ENCODE assay signal across 8 mouse cellular contexts in genomic region chr5:30768598-30768997, GRCm38 (mm10). TPM values are rescaled to one million over a fixed set of nuclear protein-coding genes. Genes with fewer than 3 reads are reported as not detected.
DNase-seq lines count a peak whose midpoint lies in the region; TF ChIP-seq lines count a peak whose summit lies in the region.

No protein-coding gene starts in this region.

- TF ChIP-seq POLR2A in heart, adult 2 months (IDR thresholded peaks at IDR 0.05; ENCODE audit: insufficient read depth, low read depth, low read length): no peak

- peak; percentile 9 for DNase-seq in ES-CJ7 (ENCODE audit: low read depth, low spot score)
- DNase-seq in adrenal gland, postnatal 14 days: peak; percentile 87
- DNase-seq in heart, adult 2 months: peak; percentile 46 to 57
- DNase-seq in kidney, adult 18-20 months: peak; percentile 18
- DNase-seq in lung, postnatal 25 days (ENCODE audit: low spot score): peak; percentile 86
- no peak for DNase-seq in spleen, adult 12 weeks (ENCODE audit: low spot score)
- no peak for DNase-seq in layer of hippocampus, adult 9-11 months
- DNase-seq in layer of hippocampus, postnatal 25 days (ENCODE audit: extremely low spot score in 1 of 2, low spot score in 1 of 2): no peak

- H3K79me2 ChIP-seq in heart, adult 2 months (replicated peaks; ENCODE audit: control insufficient read depth, insufficient read depth, low read length): no peaks in the 10 kb centered on the region

- no peak overlapping the region for H3K27ac ChIP-seq in heart, adult 2 months

- 7% methylated on average over 9 of the region's 9 CpGs for WGBS in heart, adult 2 months

- no peak for TF ChIP-seq EP300 in heart, adult 2 months (IDR thresholded peaks at IDR 0.05; ENCODE audit: insufficient read depth, low read depth, low read length)

- no peak overlapping the region for H3K9ac ChIP-seq in heart, adult 2 months (ENCODE audit: low read depth, low read length)

- H3K27me3 ChIP-seq in heart, adult 2 months (ENCODE audit: control insufficient read depth, insufficient read depth, low read length): no peaks in the 10 kb centered on the region

- intact Hi-C loops in heart, adult 2 months (cut with DNase I): no loop called here

- no peak overlapping the region for H3K4me3 ChIP-seq in heart, adult 2 months

- TF ChIP-seq CTCF in heart, adult 2 months (IDR thresholded peaks at IDR 0.05): no peak

- H3K36me3 ChIP-seq in heart, adult 2 months (ENCODE audit: control insufficient read depth, insufficient read depth, low read length): no peaks in the 10 kb centered on the region

- peaks cover 4% of the 10 kb centered on the region for H3K4me1 ChIP-seq in heart, adult 2 months (ENCODE audit: control insufficient read depth, insufficient read depth, low read length)

RNA-seq across cellular contexts. Expression of gene Mapre3, which starts 45.8 kb away (rescaled TPM):
- 44.1 and 46.5 TPM in 2 replicates for total RNA-seq in adrenal gland, postnatal 14 days (2021)
- total RNA-seq in heart, adult 2 months (2021): 10 to 100 TPM; 36.5 to 38.2 TPM
- polyA plus RNA-seq in heart, adult 2 months (2012; rRNA removed): 49.1 and 52.8 TPM in 2 replicates
- 100 to 1,000 TPM; 230 to 250 TPM for total RNA-seq in layer of hippocampus, postnatal 25 days (2021)

RNA-seq across cellular contexts. Expression of gene Dpysl5, which starts 57.2 kb away (rescaled TPM):
- total RNA-seq in adrenal gland, postnatal 14 days (2021): 1.4 and 4.5 TPM in 2 replicates
- total RNA-seq in heart, adult 2 months (2021): 1 to 10 TPM in 1 of 2 experiments, under 1 TPM in 1; 0.61 to 1.3 TPM
- 0.82 and 1.1 TPM in 2 replicates for polyA plus RNA-seq in heart, adult 2 months (2012; rRNA removed)
- total RNA-seq in layer of hippocampus, postnatal 25 days (2021): 10 to 100 TPM; 40.5 to 46.6 TPM

Comparison
In these comparisons a context has a peak if more than half of its experiments do, and no peak if none do; other contexts are left out.
1. DNase-seq: peak in ES-CJ7 (single experiment), adrenal gland, postnatal 14 days (single experiment), heart, adult 2 months (2 of 2), kidney, adult 18-20 months (single experiment) and lung, postnatal 25 days (single experiment); none in spleen, adult 12 weeks (single experiment), layer of hippocampus, adult 9-11 months (single experiment) and layer of hippocampus, postnatal 25 days (0 of 2).